Mouse (Mus musculus) megakaryocyte, embryonic 14.5 days (primary cell): ENCODE results near the gene 1190005I06Rik.

Experiments used
- FLI1 ChIP-seq: IDR thresholded peaks from 2 replicates; pipeline ENCODE4 v1.6.1; 2012; ENCODE audit warnings: low read length, inconsistent platforms, mixed read lengths
- GATA1 ChIP-seq: IDR thresholded peaks from 3 replicates; pipeline ENCODE4 v1.6.1; 2012; ENCODE audit warnings: mixed read lengths, low read length, inconsistent platforms, borderline replicate concordance

DNA sequence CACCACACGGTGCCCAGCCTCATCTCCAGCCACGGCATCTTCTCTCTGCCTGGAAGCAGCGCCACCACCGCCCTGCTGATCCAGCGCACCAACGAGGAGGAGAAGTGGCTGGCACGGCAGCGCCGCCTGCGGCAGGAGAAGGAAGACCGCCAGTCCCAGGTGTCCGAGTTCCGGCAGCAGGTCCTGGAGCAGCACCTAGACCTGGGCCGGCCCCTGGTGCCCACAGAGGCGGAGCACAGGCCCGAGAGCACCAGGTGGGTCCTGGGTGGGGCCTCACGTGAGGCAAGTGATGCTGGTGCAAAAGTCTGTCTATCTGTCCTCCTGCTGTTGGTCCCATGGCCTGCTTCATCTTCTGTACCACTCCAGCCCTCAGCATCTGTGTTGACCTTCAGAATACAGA lies 78.3 kb downstream of the 1190005I06Rik start:
- no peak for TF ChIP-seq FLI1
- TF ChIP-seq GATA1 = no peak
